Mouse (Mus musculus) kidney, adult 8-10 months (tissue): ENCODE measurements at regions not wholly inside any gene's neighbourhood (a gene's known extent, or its start where the extent isn't known, plus 50 kb on each side); places are given as distances from the start of the nearest gene placed in this dataset.

ENCODE experiments used
- DNase-seq, 2 experiments: peaks; one replicate each; pipeline ENCODE4 v3.0.0; 2022

- DNase-seq, result no peak
Measured at GRCm38 (mm10) chr4:12620756-12621270, 449.0 kb upstream of the Fam92a start.

- DNase-seq, result no peak
Measured at GRCm38 (mm10) chr4:12620059-12620755, 448.4 kb upstream of the Fam92a start.

- DNase-seq, result no peak
Measured at GRCm38 (mm10) chr4:12616665-12617064, 444.9 kb upstream of the Fam92a start.

GRCm38 (mm10) chr4:12611511-12611910, 439.7 kb upstream of the Fam92a start:
- DNase-seq, result no peak

GRCm38 (mm10) chr4:12601165-12601919, 429.5 kb upstream of the Fam92a start:
- DNase-seq, result no peak

- no peak for DNase-seq
Measured at GRCm38 (mm10) chr4:12595801-12596515, 424.1 kb upstream of the Fam92a start.

GRCm38 (mm10) chr4:12592973-12593372, 421.2 kb upstream of the Fam92a start:
- DNase-seq, result no peak

GRCm38 (mm10) chr4:12578102-12578501, 406.3 kb upstream of the Fam92a start:
- DNase-seq, result no peak

GRCm38 (mm10) chr4:12571881-12572280, 400.1 kb upstream of the Fam92a start:
- peak in 1 of 2 experiments; percentile 35 for DNase-seq

GRCm38 (mm10) chr4:12570689-12571088, 398.9 kb upstream of the Fam92a start:
- DNase-seq, result no peak

- DNase-seq, result no peak
Measured at GRCm38 (mm10) chr4:12567643-12568042, 395.8 kb upstream of the Fam92a start.

GRCm38 (mm10) chr4:12563016-12563415, 391.2 kb upstream of the Fam92a start:
- DNase-seq, result peak in 1 of 2 experiments; percentile 0

- no peak for DNase-seq
Measured at GRCm38 (mm10) chr4:12560546-12560945, 388.7 kb upstream of the Fam92a start.

GRCm38 (mm10) chr4:12560015-12560414, 388.2 kb upstream of the Fam92a start:
- DNase-seq, result no peak

- DNase-seq, result no peak
Measured at GRCm38 (mm10) chr4:12557105-12557504, 385.3 kb upstream of the Fam92a start.

- DNase-seq, result no peak
Measured at GRCm38 (mm10) chr4:12549265-12549664, 377.4 kb upstream of the Fam92a start.

GRCm38 (mm10) chr4:12543906-12544305, 372.1 kb upstream of the Fam92a start:
- no peak for DNase-seq

GRCm38 (mm10) chr4:12541508-12541907, 369.7 kb upstream of the Fam92a start:
- no peak for DNase-seq

GRCm38 (mm10) chr4:12539184-12539791, 367.5 kb upstream of the Fam92a start:
- no peak for DNase-seq

GRCm38 (mm10) chr4:12538694-12539121, 366.9 kb upstream of the Fam92a start:
- peak in 1 of 2 experiments; percentile 13 for DNase-seq

- DNase-seq, result no peak
Measured at GRCm38 (mm10) chr4:12538043-12538442, 366.2 kb upstream of the Fam92a start.

- DNase-seq, result no peak
Measured at GRCm38 (mm10) chr4:12534151-12534550, 362.3 kb upstream of the Fam92a start.

- no peak for DNase-seq
Measured at GRCm38 (mm10) chr4:12532961-12533360, 361.1 kb upstream of the Fam92a start.
